Mouse (Mus musculus) liver, embryonic 11.5 days (tissue): ENCODE results near the gene Gm3417. TPM values are rescaled to one million over a fixed set of nuclear protein-coding genes. Genes with fewer than 3 reads are reported as not detected.

Source experiments
- ATAC-seq: fragments of 200-750 bp; cut with Nextera tagmentation; replicated peaks from 2 replicates; pipeline ENCODE4 v1.8.0; 2017; ENCODE audit warnings: moderate number of reproducible peaks, mild to moderate bottlenecking, moderate TSS enrichment, moderate library complexity; ENCODE audit not compliant: low FRiP score
- DNase-seq: peaks from one replicate; pipeline ENCODE4 v3.0.0-alpha.2; 2017; ENCODE audit warnings: low spot score
- H3K27ac ChIP-seq: fragments of 300-500 bp; sonication (generic); 2 replicates; pipeline ENCODE4 v1.5.1; 2014; ENCODE audit warnings: mild to moderate bottlenecking, low read depth, low read length, control low read depth
- H3K27me3 ChIP-seq: fragments of 300-500 bp; sonication (generic); replicated peaks from 2 replicates; pipeline ENCODE4 v1.6.1; 2014; ENCODE audit warnings: low read length, mixed read lengths; ENCODE audit not compliant: control insufficient read depth, insufficient read depth
- H3K36me3 ChIP-seq: fragments of 300-500 bp; sonication (generic); 2 replicates; pipeline ENCODE4 v1.6.1; 2014; ENCODE audit warnings: mild to moderate bottlenecking, low read length, moderate library complexity, mixed read lengths; ENCODE audit not compliant: control insufficient read depth, insufficient read depth
- H3K4me1 ChIP-seq: fragments of 300-500 bp; sonication (generic); replicated peaks from 2 replicates; pipeline ENCODE4 v1.6.1; 2014; ENCODE audit warnings: low read length, mixed read lengths; ENCODE audit not compliant: control insufficient read depth, insufficient read depth
- H3K4me2 ChIP-seq: fragments of 300-500 bp; sonication (generic); 2 replicates; pipeline ENCODE4 v1.6.1; 2014; ENCODE audit warnings: mild to moderate bottlenecking, control low read depth, moderate library complexity
- H3K4me3 ChIP-seq: fragments of 300-500 bp; sonication (generic); 2 replicates; pipeline ENCODE4 v1.5.1; 2014; ENCODE audit warnings: low read depth, low read length, control low read depth
- H3K9ac ChIP-seq: fragments of 300-500 bp; sonication (generic); 2 replicates; pipeline ENCODE4 v1.6.1; 2014; ENCODE audit warnings: low read depth, low read length, control low read depth
- H3K9me3 ChIP-seq: fragments of 300-500 bp; sonication (generic); 2 replicates; pipeline ENCODE4 v1.6.1; 2016; ENCODE audit warnings: low read length, inconsistent platforms, mixed read lengths; ENCODE audit not compliant: control insufficient read depth
- WGBS: fragments of 180-500 bp; shearing (Covaris S2); extraction: QIAGEN DNeasy Blood & Tissue Kit; methylation state at CpG from one replicate; pipeline ENCODE4 v1.1.7; 2014; 5-methylcytosine and 5-hydroxymethylcytosine counted together
- polyA plus RNA-seq: library from polyadenylated mRNA; unstranded; fragments of >200 nt; fragmentation: Nextera tagmentation; extraction: Ambion mirVana; gene quantifications from 2 replicates; pipeline ENCODE4 v1.2.1, GENCODE M21; 2014

Gene Gm3417
- polyA plus RNA-seq, 1 experiment from 2014 or later: 2.6 TPM

DNA sequence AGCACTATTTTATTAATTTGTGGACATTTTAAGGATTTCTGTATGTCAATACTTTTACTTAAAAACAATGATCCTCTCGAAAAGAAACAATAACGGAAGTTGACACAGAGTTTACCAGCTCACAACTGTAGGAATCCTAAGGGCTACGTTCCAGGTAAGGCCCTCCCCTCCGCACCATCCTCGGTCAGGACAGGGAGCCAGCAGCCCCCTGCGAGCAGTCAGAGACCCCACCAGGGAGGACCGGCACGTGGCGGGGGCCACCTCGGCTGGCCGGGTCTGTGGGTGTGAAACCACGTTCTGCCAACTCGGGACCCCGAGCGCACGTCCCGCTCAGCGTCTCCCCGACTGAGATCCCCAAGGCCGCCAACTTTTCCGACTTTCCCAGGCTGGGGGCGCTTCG is 18.1 kb downstream of the Gm3417 start:
- no peaks in the 10 kb centered on the region for H3K9me3 ChIP-seq
- H3K36me3 ChIP-seq: peaks cover 9% of the 10 kb centered on the region; the same call in 1 of the 2 replicates
- peak overlapping the region; percentile 82 for H3K4me2 ChIP-seq
- ATAC-seq: peak; percentile 7
- H3K9ac ChIP-seq: peak overlapping the region; percentile 88
- peaks cover 19% of the 10 kb centered on the region for H3K4me1 ChIP-seq
- under 1% methylated on average over 20 of the region's 23 CpGs for WGBS
- H3K27ac ChIP-seq: peak overlapping the region; percentile 82
- DNase-seq: peak; percentile 40
- peak overlapping the region; percentile 76 for H3K4me3 ChIP-seq
- H3K27me3 ChIP-seq: no peaks in the 10 kb centered on the region

DNA sequence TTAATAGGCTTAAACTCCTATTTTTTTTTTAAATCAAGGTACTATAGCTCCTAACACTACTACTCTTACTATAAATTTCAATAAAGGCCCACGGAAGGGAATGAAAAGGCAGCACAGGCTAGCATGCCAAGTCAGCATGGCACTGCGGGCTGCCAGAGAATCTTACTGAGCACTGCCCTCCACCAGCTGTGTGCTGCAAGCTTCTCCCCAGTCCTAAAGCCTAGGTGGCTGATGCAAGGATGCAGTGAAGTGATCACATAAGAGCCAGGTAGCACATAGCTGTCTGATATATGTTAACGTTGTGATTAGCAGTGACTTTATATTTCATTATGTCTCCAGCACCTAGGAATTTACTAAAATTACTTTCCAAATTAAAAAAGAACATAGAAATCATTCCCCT is 18.6 kb downstream of the Gm3417 start:
- Histone ChIP-seq H3K9ac (peak overlapping the region; percentile 66), H3K27ac (peak overlapping the region; percentile 48; the same call in 1 of the 2 replicates)
- ATAC-seq: no peak

DNA sequence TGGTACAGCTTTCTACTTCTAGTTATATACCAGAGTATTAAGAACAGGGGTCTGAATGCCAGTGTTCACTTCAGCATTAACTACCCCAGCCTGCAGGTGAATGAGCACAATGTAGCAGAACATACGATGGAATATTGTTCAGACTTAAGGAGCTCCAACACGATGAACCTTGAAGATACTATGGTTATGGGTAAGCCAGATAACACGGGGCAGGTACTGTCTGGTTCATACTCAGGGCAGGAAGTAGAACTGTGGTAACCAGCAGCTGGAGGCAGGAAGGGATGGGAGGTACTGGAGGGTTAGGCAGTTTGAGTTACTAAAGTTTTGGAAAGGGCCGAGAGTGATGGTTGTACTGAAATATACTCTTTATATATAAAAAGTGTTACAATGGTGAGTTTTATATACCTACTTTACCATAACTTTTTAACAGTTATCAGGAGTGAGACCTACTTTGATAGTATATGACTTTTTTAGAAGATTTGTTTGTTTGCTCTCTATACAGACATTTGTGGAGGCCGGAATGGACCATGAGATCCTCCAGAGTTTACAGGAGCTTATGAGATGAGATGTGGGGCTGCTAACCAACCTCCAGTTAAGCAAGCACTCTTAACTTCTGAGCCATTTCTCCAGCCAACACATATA is 19.8 kb downstream of the Gm3417 start:
- Histone ChIP-seq H3K9me3 (no peaks in the 10 kb centered on the region), H3K4me3 (peak overlapping the region; percentile 28; the same call in 1 of the 2 replicates), H3K4me2 (peak overlapping the region; percentile 82), H3K27ac (peak overlapping the region; percentile 7; the same call in 1 of the 2 replicates), H3K4me1 (peaks cover 19% of the 10 kb centered on the region), H3K9ac (peak overlapping the region; percentile 20; the same call in 1 of the 2 replicates), H3K36me3 (peaks cover 14% of the 10 kb centered on the region), H3K27me3 (no peaks in the 10 kb centered on the region)
- DNase-seq: no peak
- ATAC-seq: no peak
- 66% methylated on average over 5 of the region's 5 CpGs for WGBS

More for the DNA sequence above, 18.6 kb downstream of the Gm3417 start:
- H3K4me3 ChIP-seq: peak overlapping the region; percentile 76
- WGBS: 33% methylated on average over 3 of the region's 3 CpGs
- H3K36me3 ChIP-seq: peaks cover 9% of the 10 kb centered on the region; the same call in 1 of the 2 replicates
- no peak for DNase-seq
- no peaks in the 10 kb centered on the region for H3K9me3 ChIP-seq
- peak overlapping the region; percentile 82 for H3K4me2 ChIP-seq
- H3K27me3 ChIP-seq: no peaks in the 10 kb centered on the region
- H3K4me1 ChIP-seq: peaks cover 19% of the 10 kb centered on the region

DNA sequence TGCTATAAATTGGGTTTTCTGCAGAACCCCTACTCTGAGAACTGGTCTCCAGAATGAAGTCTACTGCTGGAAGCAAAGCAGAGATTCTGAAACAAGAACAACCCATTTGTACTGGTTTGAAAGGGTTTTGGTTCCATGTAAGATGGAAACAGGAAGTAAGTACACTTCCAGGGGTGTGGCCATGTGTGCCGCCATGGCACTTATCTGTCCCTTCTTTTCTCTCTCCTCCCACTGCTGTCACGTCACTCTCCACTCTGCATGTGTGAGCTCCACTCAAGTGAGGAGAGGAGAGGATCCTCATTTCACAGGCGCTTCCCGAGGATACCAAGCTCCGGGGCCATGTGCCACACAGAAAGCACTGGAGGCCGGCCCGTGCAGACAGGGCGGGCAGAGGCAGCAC is 25.1 kb downstream of the Gm3417 start:
- 71% methylated on average over 8 of the region's 8 CpGs for WGBS
- Histone ChIP-seq H3K9ac (no peak overlapping the region), H3K4me2 (no peak overlapping the region), H3K4me3 (no peak overlapping the region), H3K27me3 (no peaks in the 10 kb centered on the region), H3K27ac (no peak overlapping the region), H3K9me3 (no peaks in the 10 kb centered on the region), H3K36me3 (peaks cover 36% of the 10 kb centered on the region), H3K4me1 (peaks cover 9% of the 10 kb centered on the region)
- ATAC-seq: peak; percentile 63
- DNase-seq: no peak

DNA sequence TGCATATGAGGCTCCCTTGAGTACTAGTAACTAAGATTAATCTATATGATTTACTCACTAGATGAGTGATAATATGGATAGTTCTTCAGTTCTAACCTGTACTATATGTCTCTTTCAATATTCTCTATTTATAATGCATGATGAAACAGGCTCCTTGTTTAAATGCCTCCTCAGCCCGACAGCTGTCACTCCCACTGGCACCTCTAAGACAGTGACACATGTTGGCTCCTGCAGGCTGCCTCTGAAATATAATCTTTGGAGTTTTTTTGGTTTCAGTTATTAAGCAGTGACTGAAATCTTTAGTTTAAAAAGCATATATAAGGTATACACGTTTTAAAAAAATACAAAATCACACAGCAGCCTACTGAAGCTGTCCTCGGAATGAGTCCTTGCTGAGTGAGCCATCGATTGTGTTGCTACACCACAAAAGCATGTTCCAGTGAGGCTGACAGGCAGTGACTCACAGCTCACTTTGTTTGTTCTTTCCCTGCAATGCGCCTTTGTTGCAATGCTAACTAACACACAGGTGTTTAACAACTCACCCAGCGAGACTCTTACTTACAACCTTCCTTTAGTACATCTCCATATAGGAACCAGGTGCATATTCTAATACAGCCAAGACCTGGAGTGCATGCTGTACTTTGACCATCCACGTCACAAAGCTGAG is 29.3 kb downstream of the Gm3417 start:
- ATAC-seq (no peak), DNase-seq (no peak)
- peaks cover 39% of the 10 kb centered on the region for H3K36me3 ChIP-seq
- no peaks in the 10 kb centered on the region for H3K27me3 ChIP-seq
- H3K9ac ChIP-seq: no peak overlapping the region
- peaks cover 3% of the 10 kb centered on the region for H3K4me1 ChIP-seq
- H3K4me2 ChIP-seq: no peak overlapping the region
- no peaks in the 10 kb centered on the region for H3K9me3 ChIP-seq
- 85% methylated on average over 7 of the region's 7 CpGs for WGBS
- H3K4me3 ChIP-seq: no peak overlapping the region
- no peak overlapping the region for H3K27ac ChIP-seq

DNA sequence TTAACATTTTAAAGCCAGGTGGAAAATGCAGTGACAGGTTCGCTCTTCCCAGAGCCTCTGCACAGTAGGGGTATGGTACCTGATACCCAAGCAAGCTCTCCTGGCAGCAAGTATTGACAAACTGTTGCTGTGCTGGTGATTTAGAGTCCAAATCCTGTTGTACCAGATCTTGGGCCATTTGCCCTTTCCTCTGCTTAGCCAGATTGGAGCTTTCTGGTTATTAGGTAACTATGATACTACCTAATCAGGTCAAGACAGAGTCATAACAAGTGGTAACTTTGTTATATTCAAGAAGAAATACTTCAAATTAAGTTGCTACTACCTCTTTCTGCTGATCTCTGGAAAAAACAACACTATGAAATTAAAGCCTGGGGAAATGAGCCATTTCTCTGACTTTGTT is 34.0 kb downstream of the Gm3417 start:
- Histone ChIP-seq H3K9ac (no peak overlapping the region), H3K4me1 (peaks cover 6% of the 10 kb centered on the region), H3K27ac (no peak overlapping the region), H3K4me3 (no peak overlapping the region; the same call in 1 of the 2 replicates), H3K36me3 (peaks cover 13% of the 10 kb centered on the region), H3K9me3 (no peaks in the 10 kb centered on the region), H3K27me3 (no peaks in the 10 kb centered on the region), H3K4me2 (peak overlapping the region; percentile 84)
- DNase-seq (no peak), ATAC-seq (no peak)
- WGBS: 73% methylated on average over 1 of the region's 1 CpGs

DNA sequence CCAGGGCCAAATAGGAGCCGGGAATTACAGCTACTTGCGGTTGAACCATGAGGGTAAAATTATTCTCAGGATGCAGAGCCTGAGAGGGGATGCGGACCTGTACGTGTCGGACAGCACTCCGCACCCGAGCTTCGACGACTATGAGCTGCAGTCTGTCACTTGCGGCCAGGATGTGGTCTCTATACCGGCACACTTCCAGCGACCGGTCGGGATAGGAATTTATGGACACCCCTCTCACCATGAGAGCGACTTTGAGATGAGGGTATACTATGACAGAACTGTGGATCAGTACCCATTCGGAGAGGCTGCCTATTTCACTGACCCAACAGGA is 34.9 kb downstream of the Gm3417 start:
- H3K4me3 ChIP-seq: peak overlapping the region; percentile 81
- H3K4me1 ChIP-seq: peaks cover 6% of the 10 kb centered on the region
- peak overlapping the region; percentile 84 for H3K4me2 ChIP-seq
- H3K27ac ChIP-seq: peak overlapping the region; percentile 27; the same call in 1 of the 2 replicates
- no peaks in the 10 kb centered on the region for H3K9me3 ChIP-seq
- peaks cover 11% of the 10 kb centered on the region; the same call in 1 of the 2 replicates for H3K36me3 ChIP-seq
- H3K9ac ChIP-seq: peak overlapping the region; percentile 77
- no peak for DNase-seq
- peak; percentile 27 for ATAC-seq
- 16% methylated on average over 16 of the region's 16 CpGs for WGBS
- H3K27me3 ChIP-seq: no peaks in the 10 kb centered on the region

DNA sequence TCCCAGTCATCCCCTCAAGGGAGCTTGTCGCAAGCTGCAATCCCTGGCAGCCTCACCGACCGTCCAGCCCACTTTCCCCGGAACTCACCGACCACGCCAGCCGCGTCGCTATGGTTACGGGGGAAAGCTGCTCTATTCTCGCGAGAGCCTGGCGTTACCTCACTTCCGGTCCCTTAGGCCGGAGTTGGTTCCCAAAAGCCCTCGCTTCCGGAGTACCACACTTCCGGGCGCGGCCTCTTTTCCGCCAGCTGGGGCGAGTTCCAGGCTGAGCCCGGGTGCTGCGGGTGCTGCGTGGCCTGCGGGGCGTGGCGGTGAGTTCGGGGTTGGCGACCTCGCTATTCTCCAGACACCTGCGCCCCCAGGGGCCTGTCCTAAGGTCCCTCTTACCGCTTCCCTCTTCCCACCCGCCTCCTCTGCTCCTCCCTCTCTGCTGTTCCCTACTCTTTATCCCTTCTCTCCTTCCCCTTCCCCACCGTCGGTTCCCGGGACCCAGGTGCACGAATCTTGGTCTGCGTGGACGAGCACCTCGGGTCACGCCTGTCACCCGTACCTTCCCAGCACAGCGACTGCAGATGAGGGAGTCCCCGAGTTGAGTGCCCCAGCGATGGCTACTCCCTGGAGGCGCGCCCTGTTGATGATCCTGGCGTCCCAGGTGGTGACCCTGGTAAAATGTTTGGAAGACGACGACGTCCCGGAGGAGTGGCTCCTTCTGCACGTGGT is 35.4 kb downstream of the Gm3417 start, which contains the start of the genes Wdr27 and 1600012H06Rik:
Gene Wdr27, minus strand, starts transcription at position 150 of the 720 bp plus-strand sequence.
Gene 1600012H06Rik, plus strand, starts transcription at position 176 of the 720 bp plus-strand sequence.
- H3K9ac ChIP-seq: peak within 1 kb of the TSS; percentile 77
- H3K4me3 ChIP-seq: peak within 1 kb of the TSS; percentile 81
- peaks cover 6% of the 10 kb centered on the region for H3K4me1 ChIP-seq
- H3K36me3 ChIP-seq: peaks cover 11% of the 10 kb centered on the region; the same call in 1 of the 2 replicates
- ATAC-seq: peak; percentile 96
- peak within 1 kb of the TSS; percentile 62; the same call in 1 of the 2 replicates for H3K27ac ChIP-seq
- no peaks in the 10 kb centered on the region for H3K27me3 ChIP-seq
- peak; percentile 98 for DNase-seq
- H3K4me2 ChIP-seq: peak within 1 kb of the TSS; percentile 84
- no peaks in the 10 kb centered on the region for H3K9me3 ChIP-seq
- under 1% methylated on average over 53 of the region's 54 CpGs for WGBS
